Mouse (Mus musculus) spleen, adult 18-20 months (tissue): ENCODE data around the gene Spag6.
A peak's percentile ranks its signal among the peaks of the same experiment; 100 is the strongest.

Source experiments
- DNase-seq, 2 experiments: peaks; one replicate each; pipeline ENCODE4 v3.0.0; 2022; ENCODE audit warnings: mixed read lengths in 2 of 2

The Spag6 gene

GRCm38 (mm10) chr2:18688708-18689063, 5.1 kb upstream of the Spag6 start:
- peak; percentile 52 to 69 for DNase-seq

- DNase-seq: peak; percentile 32 to 58
Measured at GRCm38 (mm10) chr2:18689064-18689921, 4.5 kb upstream of the Spag6 start.

- DNase-seq: peak; percentile 15 to 39
Measured at GRCm38 (mm10) chr2:18690055-18690691, 3.7 kb upstream of the Spag6 start.

GRCm38 (mm10) chr2:18690756-18691155, 3.1 kb upstream of the Spag6 start:
- DNase-seq: no peak

- no peak for DNase-seq
Measured at GRCm38 (mm10) chr2:18692031-18692430, 1.8 kb upstream of the Spag6 start.

- DNase-seq: no peak
Measured at GRCm38 (mm10) chr2:18692548-18692947, 1.3 kb upstream of the Spag6 start.

GRCm38 (mm10) chr2:18693491-18693870, 351 bp upstream of the Spag6 start:
- DNase-seq: no peak

- DNase-seq: no peak
Measured at GRCm38 (mm10) chr2:18694611-18694950, 749 bp downstream of the Spag6 start.

- no peak for DNase-seq
Measured at GRCm38 (mm10) chr2:18695163-18695562, 1.3 kb downstream of the Spag6 start.

GRCm38 (mm10) chr2:18695629-18696150, 1.9 kb downstream of the Spag6 start:
- no peak for DNase-seq

- DNase-seq: no peak
Measured at GRCm38 (mm10) chr2:18697591-18698244, 3.9 kb downstream of the Spag6 start.

GRCm38 (mm10) chr2:18698663-18699385, 5.0 kb downstream of the Spag6 start:
- peak in 1 of 2 experiments; percentile 32 for DNase-seq

- no peak for DNase-seq
Measured at GRCm38 (mm10) chr2:18699401-18699990, 5.7 kb downstream of the Spag6 start.

GRCm38 (mm10) chr2:18710356-18710755, 16.5 kb downstream of the Spag6 start:
- no peak for DNase-seq

- no peak for DNase-seq
Measured at GRCm38 (mm10) chr2:18713071-18713470, 19.2 kb downstream of the Spag6 start.

GRCm38 (mm10) chr2:18714337-18714736, 20.5 kb downstream of the Spag6 start:
- no peak for DNase-seq

- no peak for DNase-seq
Measured at GRCm38 (mm10) chr2:18718521-18718920, 24.7 kb downstream of the Spag6 start.

- DNase-seq: no peak
Measured at GRCm38 (mm10) chr2:18722208-18722830, 28.5 kb downstream of the Spag6 start.

- no peak for DNase-seq
Measured at GRCm38 (mm10) chr2:18724462-18724861, 30.6 kb downstream of the Spag6 start.

GRCm38 (mm10) chr2:18725880-18726279, 32.0 kb downstream of the Spag6 start:
- no peak for DNase-seq

- no peak for DNase-seq
Measured at GRCm38 (mm10) chr2:18731718-18732117, 37.9 kb downstream of the Spag6 start.
